Comparison of ENCODE assay signal across 24 mouse cellular contexts in genomic region chr10:86250149-86250922, GRCm38 (mm10). TPM values are rescaled to one million over a fixed set of nuclear protein-coding genes. Genes with fewer than 3 reads are reported as not detected.
DNase-seq lines count a peak whose midpoint lies in the region; ATAC-seq and TF ChIP-seq lines count a peak whose summit lies in the region.
"Had no signal": no experiment of that assay in that cellular context is flagged by ENCODE, and none has a peak within 500 bp of the region (broad histone marks: within the 10 kb centered on the region; RNA-seq: fewer than 3 reads in every experiment).

No protein-coding gene starts in this region.

- no peaks in the 10 kb centered on the region for H3K36me3 ChIP-seq in hindbrain, embryonic 11.5 days (ENCODE audit: control insufficient read depth, insufficient read depth, low read length)
- H3K36me3 ChIP-seq: heart, embryonic 12.5 days; limb, embryonic 15.5 days; lung, embryonic 15.5 days; midbrain, embryonic 15.5 days; neural tube, embryonic 15.5 days had no signal

- intact Hi-C loops in heart, postnatal 10 days (cut with DNase I), result no loop called here

- H3K4me2 ChIP-seq in hindbrain, embryonic 11.5 days (replicated peaks; ENCODE audit: low read depth, low read length), result no peak overlapping the region
- H3K4me2 ChIP-seq: forebrain, embryonic 13.5 days; heart, embryonic 12.5 days; limb, embryonic 15.5 days; lung, embryonic 15.5 days; midbrain, embryonic 15.5 days; neural tube, embryonic 15.5 days had no signal

- peak; percentile 44 for ATAC-seq in Patski
- ATAC-seq in hindbrain, embryonic 11.5 days (ENCODE audit: low FRiP score), result no peak
- ATAC-seq: forebrain, embryonic 13.5 days; hindbrain, embryonic 16.5 days; intestine, postnatal 0 days; midbrain, embryonic 15.5 days had no signal

- H3K27ac ChIP-seq in hindbrain, embryonic 11.5 days (ENCODE audit: low read depth, low read length), result no peak overlapping the region
- H3K27ac ChIP-seq: forebrain, embryonic 13.5 days; kidney, postnatal 0 days; limb, embryonic 15.5 days; lung, embryonic 15.5 days; midbrain, embryonic 15.5 days; neural tube, embryonic 15.5 days; stomach, postnatal 0 days had no signal

- peak; percentile 91 for DNase-seq in heart, adult 11 months
- no peak for DNase-seq in heart, postnatal 10 days
- DNase-seq in 3134 (ENCODE audit: extremely low read depth, insufficient read length, low spot score), result peak; percentile 16
- DNase-seq in Patski (ENCODE audit: low read depth, low spot score), result no peak
- peak; percentile 34 for DNase-seq in lung, postnatal 10 days
- no peak for DNase-seq in right cerebral cortex, postnatal 10 days (ENCODE audit: low spot score in 2 of 2)
- no peak for DNase-seq in kidney, postnatal 10 days
- DNase-seq in hindbrain, embryonic 11.5 days (ENCODE audit: low spot score), result no peak
- DNase-seq: adrenal gland, postnatal 10 days; cerebellum, adult 11-12 months; cerebellum, postnatal 14 days; heart, postnatal 36 days; right cerebral cortex, postnatal 4 days had no signal

- no peak overlapping the region for H3K9ac ChIP-seq in hindbrain, embryonic 11.5 days (ENCODE audit: low read depth, low read length)
- H3K9ac ChIP-seq: forebrain, embryonic 13.5 days; heart, embryonic 12.5 days; limb, embryonic 15.5 days; lung, embryonic 15.5 days; midbrain, embryonic 15.5 days; neural tube, embryonic 15.5 days had no signal

- WGBS in hindbrain, embryonic 11.5 days, result 72% methylated on average over 7 of the region's 7 CpGs

- no peak for TF ChIP-seq CTCF in Patski (IDR thresholded peaks at IDR 0.05)

- no peaks in the 10 kb centered on the region for H3K4me1 ChIP-seq in hindbrain, embryonic 11.5 days (replicated peaks; ENCODE audit: control insufficient read depth, insufficient read depth, low read length)
- H3K4me1 ChIP-seq: forebrain, embryonic 13.5 days; limb, embryonic 15.5 days; lung, embryonic 15.5 days; midbrain, embryonic 15.5 days; neural tube, embryonic 15.5 days had no signal

- POLR2A ChIA-PET in Patski (lab: Charles Lee), result interaction anchor here (1.5 to 1.6 kb wide), 2 partner anchors 30 to 51 kb away, joined by 4 to 5 read pairs; no protein-coding TSS in a partner anchor

- H3K9me3 ChIP-seq in hindbrain, embryonic 11.5 days (ENCODE audit: control insufficient read depth, low read length), result no peaks in the 10 kb centered on the region
- H3K9me3 ChIP-seq: forebrain, embryonic 13.5 days; heart, embryonic 12.5 days; limb, embryonic 15.5 days; lung, embryonic 15.5 days; megakaryocyte, embryonic 14.5 days; midbrain, embryonic 15.5 days; neural tube, embryonic 15.5 days had no signal

- H3K4me3 ChIP-seq in hindbrain, embryonic 11.5 days (ENCODE audit: low read depth, low read length), result no peak overlapping the region
- H3K4me3 ChIP-seq: forebrain, embryonic 13.5 days; heart, embryonic 12.5 days; limb, embryonic 15.5 days; lung, embryonic 15.5 days; megakaryocyte, embryonic 14.5 days; midbrain, embryonic 15.5 days; neural tube, embryonic 15.5 days had no signal

- in situ Hi-C loops in Patski (cut with MboI; ENCODE audit: low pct_unique_long_range_greater_than_20kb), result no loop called here

- CTCF ChIA-PET in Patski (lab: Charles Lee), result interaction anchor here (0.7 to 1.7 kb wide), 5 partner anchors 9 to 27 kb away, joined by 4 to 6 read pairs (median 5); no protein-coding TSS in a partner anchor

- H3K27me3 ChIP-seq in Patski, result no peaks in the 10 kb centered on the region
- no peaks in the 10 kb centered on the region for H3K27me3 ChIP-seq in hindbrain, embryonic 11.5 days (ENCODE audit: control insufficient read depth, insufficient read depth, low read length)
- H3K27me3 ChIP-seq: forebrain, embryonic 13.5 days; limb, embryonic 15.5 days; lung, embryonic 15.5 days; megakaryocyte, embryonic 14.5 days; midbrain, embryonic 15.5 days; neural tube, embryonic 15.5 days had no signal

RNA-seq across cellular contexts. Expression of gene Timp3, which starts 49.8 kb away (rescaled TPM):
- total RNA-seq in heart, postnatal 10 days (2021), result 100 to 1,000 TPM; 112 to 223 TPM
- 554 TPM for polyA plus RNA-seq in Patski (2021)
- polyA plus RNA-seq in hindbrain, embryonic 11.5 days (2014; fragmentation: Nextera tagmentation; extraction: Ambion mirVana), result 31.6 and 32.8 TPM in 2 replicates

Comparison
In these comparisons a context has a peak if more than half of its experiments do, and no peak if none do; other contexts are left out.
1. DNase-seq: peak in heart, adult 11 months (single experiment), 3134 (single experiment) and lung, postnatal 10 days (single experiment); none in heart, postnatal 10 days (0 of 2), Patski (single experiment), right cerebral cortex, postnatal 10 days (0 of 2), kidney, postnatal 10 days (single experiment) and hindbrain, embryonic 11.5 days (single experiment).
2. RNA of gene Timp3, which starts 49.8 kb away (polyA plus RNA-seq): 554 TPM in Patski (single experiment); 31.6 to 32.8 TPM in hindbrain, embryonic 11.5 days; every median in the first group is over 10 times any median in the second.